Mouse (Mus musculus) layer of hippocampus, adult 11-12 months (tissue): ENCODE measurements around the gene Irf3.

ENCODE experiments used
- DNase-seq: peaks from one replicate; pipeline ENCODE4 v3.0.0; 2022; ENCODE audit warnings: low spot score

The Irf3 gene

DNA sequence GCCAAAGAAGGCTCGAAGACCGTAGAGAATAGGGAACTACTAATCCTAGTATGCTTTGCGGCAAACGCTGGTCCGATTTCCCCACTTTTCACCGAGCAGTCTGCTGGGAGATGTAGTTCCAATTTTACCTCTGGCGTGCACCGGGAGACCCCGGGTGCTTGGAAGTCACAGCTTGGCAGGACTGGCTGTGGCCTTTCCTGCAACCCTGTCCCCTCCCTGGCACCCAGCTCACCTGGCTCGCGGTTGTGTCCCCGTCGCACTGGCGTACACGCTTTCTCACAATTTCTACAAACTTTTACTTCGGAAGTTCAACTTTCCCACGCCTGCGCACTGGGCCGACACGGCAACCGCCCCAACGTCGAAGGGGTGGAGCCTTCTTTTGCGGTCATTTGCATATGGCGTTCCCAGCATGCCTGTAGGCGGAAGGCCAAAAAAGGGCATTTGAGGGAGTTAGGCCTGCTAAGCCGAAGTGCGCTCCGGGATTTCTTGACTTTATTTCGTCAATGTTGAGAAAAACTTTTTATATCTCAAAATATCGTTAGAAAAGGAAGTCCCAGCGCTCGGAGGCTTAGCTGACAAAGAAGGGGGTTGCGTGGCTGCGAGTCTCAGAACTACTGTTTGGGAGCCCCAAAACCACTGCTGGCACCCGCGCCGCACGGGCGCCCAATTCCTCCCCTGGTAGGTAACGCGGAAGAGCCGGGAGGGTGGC is at the start of gene Irf3:
TSS of gene Irf3 (plus strand) at position 418 of the 709 bp plus-strand sequence.
- DNase-seq, result peak; percentile 96

DNA sequence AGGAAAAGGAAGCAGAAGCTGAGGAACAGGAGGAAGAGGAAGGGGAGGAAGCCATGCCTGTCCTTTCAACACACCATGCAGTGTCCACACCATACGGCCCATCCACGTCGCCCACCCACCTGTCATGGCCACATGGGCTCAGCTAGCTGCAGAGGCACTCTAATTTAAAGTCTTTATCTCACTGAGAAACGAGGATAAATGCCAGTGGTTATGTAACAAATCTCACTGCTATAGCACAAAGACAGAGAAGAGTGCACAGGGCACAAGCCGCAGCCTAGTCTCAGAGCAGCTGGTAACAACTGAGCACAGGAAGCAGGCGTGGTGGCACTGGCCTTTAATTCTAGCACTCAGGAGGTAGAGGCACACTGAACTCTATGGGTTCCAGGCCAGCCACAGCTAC is 47.5 kb upstream of the Irf3 start:
- no peak for DNase-seq

- no peak for DNase-seq
Observed at GRCm38 (mm10) chr7:44951960-44952359, 45.5 kb upstream of the Irf3 start.

DNA sequence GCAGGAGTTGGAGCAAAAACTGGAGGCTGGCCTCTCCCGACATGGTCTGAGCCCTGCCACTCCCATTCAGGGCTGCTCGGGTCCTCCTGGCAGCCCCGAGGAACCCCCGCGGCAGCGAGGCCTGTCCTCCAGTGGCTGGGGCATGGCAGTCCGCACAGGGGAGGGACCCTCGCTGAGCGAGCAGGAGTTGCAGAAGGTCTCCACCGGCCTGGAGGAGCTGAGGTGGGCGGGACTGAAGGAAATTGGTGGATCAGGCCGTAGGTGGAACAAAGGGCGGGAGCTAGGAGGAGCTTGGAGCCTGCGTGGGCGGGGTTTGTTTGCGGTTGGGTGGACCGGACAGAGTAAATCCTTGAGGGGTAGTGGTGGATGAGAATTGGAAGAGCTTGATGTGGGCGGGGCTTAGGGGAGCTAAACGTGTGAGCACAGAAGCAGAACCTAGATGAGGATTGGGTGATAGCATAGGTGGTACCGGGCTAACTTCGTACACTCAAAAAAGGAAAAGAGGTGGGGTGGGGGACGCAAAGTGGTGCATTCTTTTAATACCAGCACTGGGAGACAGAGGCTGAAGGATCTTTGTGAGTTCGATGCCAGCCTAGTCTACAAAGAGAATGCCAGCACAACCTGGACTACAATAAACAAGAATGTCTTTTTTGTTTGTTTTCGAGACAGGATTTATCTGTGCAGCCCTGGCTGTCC is 44.7 kb upstream of the Irf3 start:
- DNase-seq, result peak; percentile 90

GRCm38 (mm10) chr7:44953561-44953960 is 43.9 kb upstream of the Irf3 start:
- DNase-seq, result no peak

- no peak for DNase-seq
Observed at GRCm38 (mm10) chr7:44954091-44954885, 43.2 kb upstream of the Irf3 start.

DNA sequence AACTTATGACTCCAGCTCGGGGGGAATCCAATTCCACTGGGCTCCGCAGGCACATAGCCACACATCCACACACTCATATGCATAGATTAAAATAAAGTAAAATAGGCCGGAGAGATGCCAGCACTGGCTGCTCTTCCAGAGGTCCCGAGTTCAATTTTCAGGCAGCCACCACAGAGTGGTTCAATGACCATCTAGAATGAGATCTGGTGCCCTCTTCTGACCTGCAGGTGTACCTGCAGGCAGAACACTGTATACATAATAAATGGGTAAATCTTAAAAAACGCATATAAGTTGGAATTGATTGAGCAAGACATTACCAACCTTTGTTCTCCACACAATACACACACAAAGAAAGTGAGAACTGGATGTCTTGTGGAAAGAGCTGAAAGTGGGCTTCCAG is 41.8 kb upstream of the Irf3 start:
- DNase-seq, result no peak

GRCm38 (mm10) chr7:44956266-44956665 is 41.2 kb upstream of the Irf3 start:
- no peak for DNase-seq

DNA sequence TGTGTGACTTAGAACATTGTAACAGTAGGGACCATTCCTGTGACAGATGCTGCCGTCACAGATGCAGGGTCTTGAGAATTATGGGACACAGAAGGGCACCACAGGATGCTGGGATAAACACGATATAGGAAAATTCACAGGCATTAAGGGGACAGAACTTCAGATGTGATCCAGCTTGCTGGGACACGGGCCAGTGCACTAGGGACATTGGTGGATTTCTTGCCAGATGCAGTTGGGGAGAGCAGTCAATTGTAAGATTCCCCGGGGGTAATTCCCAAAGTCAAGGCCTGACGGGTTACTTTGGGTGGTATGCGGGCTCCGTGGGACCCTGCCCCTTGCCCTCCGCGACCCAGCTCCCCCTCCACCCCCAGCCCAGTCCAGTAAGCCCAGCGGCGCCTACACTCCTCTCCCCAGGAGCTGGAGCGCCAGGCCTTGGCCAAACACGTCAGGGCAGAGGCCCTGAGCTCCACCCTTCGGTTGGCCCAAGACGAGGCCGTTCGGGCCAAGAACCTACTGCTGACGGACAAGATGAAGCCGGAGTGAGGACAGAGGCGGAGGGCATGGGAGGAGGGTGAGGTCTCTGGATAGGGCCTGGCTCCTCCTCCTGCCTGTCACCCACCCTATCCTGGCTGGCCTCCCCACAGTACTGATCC is 40.1 kb upstream of the Irf3 start:
- no peak for DNase-seq

- DNase-seq, result peak; percentile 60
Observed at GRCm38 (mm10) chr7:44958208-44958607, 39.2 kb upstream of the Irf3 start.

GRCm38 (mm10) chr7:44959281-44959680 is 38.2 kb upstream of the Irf3 start:
- no peak for DNase-seq

- DNase-seq, result no peak
Observed at GRCm38 (mm10) chr7:44959874-44960511, 37.5 kb upstream of the Irf3 start.

GRCm38 (mm10) chr7:44960512-44960910 is 36.9 kb upstream of the Irf3 start:
- DNase-seq, result no peak

- no peak for DNase-seq
Observed at GRCm38 (mm10) chr7:44962337-44962736, 35.1 kb upstream of the Irf3 start.

DNA sequence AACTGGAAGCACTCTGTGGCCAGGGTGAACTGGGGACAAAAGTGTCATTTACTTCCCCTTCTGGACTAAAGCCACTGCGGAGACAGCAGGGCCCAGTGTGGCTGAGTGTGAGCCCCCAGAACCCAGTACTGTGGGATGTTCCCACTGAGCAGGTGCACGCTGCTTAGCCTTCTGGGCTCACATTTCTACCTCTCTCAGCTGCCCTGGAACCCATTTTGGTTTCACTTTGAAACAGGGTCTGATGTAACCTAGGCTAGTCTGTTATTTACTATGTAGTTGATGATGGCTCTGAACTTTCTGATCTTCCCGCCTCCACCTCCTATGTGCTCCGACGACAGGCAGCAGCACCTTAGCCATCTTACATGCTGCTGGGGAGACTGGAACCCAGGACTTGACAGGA is 34.6 kb upstream of the Irf3 start:
- DNase-seq, result no peak

DNA sequence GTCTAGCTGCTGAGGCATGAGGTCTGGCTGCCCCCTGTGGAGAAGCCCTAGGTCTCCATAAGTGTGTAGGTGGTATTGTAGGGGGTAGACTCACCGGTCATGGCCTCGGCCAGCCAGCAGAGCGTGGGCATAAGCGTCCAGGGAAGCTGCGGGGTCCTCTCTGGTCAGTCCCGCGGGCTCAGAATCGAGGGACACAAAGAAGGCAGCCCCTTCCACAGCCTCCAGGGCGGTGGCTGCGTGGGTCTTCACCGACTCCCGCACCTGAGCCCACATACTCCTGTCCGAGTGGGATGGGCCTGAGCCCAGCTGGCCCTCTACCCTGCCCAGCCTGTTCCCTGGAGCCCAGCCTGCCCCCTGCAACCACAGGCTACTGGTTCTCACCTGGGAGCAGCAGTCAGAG is 32.5 kb upstream of the Irf3 start:
- DNase-seq, result no peak

DNA sequence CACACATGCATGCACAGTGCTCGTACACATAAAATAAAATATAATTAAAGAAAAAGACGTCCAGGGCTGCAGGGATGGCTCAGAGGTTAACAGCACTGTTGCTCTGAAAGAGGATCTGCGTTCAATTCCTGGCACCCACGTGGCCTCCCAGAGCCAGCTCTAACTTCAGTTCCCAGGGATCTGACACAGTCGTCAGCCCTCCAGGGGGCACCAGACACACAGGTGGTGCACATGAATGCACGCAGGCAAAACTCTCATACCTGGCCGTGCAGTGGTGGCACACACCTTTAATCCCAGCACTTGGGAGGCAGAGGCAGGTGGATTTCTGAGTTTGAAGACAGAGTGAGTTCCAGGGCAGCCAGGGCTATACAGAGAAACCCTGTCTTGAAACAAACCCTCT is 31.5 kb upstream of the Irf3 start:
- no peak for DNase-seq

DNA sequence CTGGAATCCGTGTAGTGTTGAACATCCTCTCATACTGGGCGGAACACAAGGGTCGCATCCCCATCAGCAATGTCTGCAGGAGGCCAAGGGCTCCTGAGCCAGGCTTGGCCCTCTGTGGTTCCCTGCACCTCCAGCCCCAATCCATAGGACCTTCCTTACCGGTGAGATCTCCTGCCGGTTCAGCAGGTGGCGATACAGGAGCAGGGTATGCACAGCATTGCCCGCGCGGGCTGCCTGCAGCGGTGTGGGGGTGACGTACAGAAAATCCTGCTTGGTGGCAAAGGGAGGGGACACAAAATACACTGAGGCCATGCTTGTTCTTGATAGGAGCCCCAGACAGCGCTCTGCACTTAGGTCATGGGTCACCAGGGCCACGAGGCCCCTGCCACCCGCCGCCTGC is 30.8 kb upstream of the Irf3 start:
- DNase-seq, result peak; percentile 4

DNA sequence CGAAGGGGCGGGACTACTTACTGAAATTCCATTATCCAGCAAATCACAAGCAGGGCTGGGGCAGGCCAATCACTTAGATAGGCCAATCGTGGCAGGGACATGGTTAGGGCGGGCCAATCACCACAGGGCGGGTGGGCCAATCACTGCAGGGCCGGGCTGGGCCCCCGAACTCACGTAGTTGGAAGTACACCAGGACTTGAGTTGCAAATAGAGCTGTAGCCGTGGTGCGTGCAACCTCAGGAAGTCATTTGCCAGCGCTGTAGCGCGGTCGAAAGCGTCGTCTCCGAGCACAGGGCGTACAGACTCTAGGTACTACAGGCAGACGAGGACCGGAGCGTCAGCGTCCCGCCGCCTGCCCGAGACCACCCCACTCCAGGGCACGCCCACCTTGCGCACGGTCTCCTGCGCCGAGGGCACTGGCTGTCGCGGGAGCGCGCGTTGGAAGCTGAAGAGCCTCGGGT is 27.2 kb upstream of the Irf3 start:
- DNase-seq, result peak; percentile 89

- DNase-seq, result no peak
Observed at GRCm38 (mm10) chr7:44971142-44971541, 26.3 kb upstream of the Irf3 start.

DNA sequence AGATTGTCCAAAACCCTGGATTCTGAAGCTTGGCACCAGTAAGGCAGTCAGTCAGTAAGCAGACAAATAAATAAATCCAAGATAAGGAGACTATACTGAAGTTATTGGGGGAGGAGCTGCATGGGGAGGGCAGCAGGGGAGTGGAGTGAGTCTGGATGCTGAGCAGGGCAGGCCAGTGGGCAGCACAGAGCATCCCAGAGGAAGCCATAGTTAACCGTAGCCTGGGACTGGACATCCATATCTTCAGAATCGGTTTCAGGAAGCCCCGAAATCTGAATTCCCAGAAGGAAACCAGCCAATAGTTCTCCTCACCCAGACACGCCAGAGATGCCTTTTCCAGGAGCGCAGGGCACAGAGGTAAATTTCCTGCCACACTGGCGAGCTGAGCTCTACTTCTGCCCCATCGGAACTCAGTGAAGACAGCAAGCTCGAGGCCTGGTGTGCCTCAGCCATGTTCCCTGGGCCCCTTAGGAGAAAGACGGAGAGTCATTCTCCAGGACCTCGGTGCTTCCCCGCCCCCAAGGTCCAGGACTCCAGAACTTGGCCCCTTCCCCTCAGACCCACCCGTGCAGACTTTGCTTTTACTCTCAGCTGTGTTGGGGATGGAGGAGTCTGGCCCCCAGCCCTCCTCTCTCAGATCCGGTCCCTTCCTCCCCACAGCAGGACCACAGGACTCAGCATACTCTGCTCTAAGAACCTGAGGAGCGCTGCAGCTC is 23.9 kb upstream of the Irf3 start:
- no peak for DNase-seq
